8 mouse cellular contexts compared by ENCODE assay signal in genomic region chrX:53370366-53370740, GRCm38 (mm10). TPM values are rescaled to one million over a fixed set of nuclear protein-coding genes. Genes with fewer than 3 reads are reported as not detected.
DNase-seq lines count a peak whose midpoint lies in the region; ATAC-seq and TF ChIP-seq lines count a peak whose summit lies in the region.

Mospd1 (minus strand) TSS chrX:53370502.

- H3K4me2 ChIP-seq in lung, embryonic 16.5 days (ENCODE audit: low read depth, low read length): peak within 1 kb of the TSS; percentile 62

- H3K9me3 ChIP-seq in G1E (replicated peaks): no peaks in the 10 kb centered on the region
- H3K9me3 ChIP-seq in lung, embryonic 16.5 days (ENCODE audit: control insufficient read depth, low read length): no peaks in the 10 kb centered on the region

- peak within 1 kb of the TSS; percentile 76 for H3K9ac ChIP-seq in lung, embryonic 16.5 days (ENCODE audit: low read length)

- 16% methylated on average over 11 of the region's 15 CpGs for WGBS in lung, embryonic 16.5 days

- ATAC-seq in G1E (ENCODE audit: extremely low read depth, insufficient number of reproducible peaks, low FRiP score, poor library complexity, severe bottlenecking): peak; percentile 89
- ATAC-seq in hematopoietic stem cell, adult 5-6 weeks (replicated peaks in 1 of 2; ENCODE audit: insufficient read depth in 1 of 2, low FRiP score in 2 of 2, low TSS enrichment in 1 of 2, low read depth in 1 of 2, poor library complexity in 2 of 2, severe bottlenecking in 2 of 2): peak; percentile 95 to 97
- peak; percentile 98 for ATAC-seq in lung, embryonic 16.5 days (ENCODE audit: low read depth)

- H3K27ac ChIP-seq in lung, embryonic 16.5 days (ENCODE audit: low read length): peak within 1 kb of the TSS; percentile 73

- H3K36me3 ChIP-seq in G1E (replicated peaks): peaks cover 2% of the 10 kb centered on the region
- H3K36me3 ChIP-seq in lung, embryonic 16.5 days (ENCODE audit: control insufficient read depth, insufficient read depth, low read length): no peaks in the 10 kb centered on the region

- DNase-seq in G1E (ENCODE audit: low spot score): peak; percentile 63
- DNase-seq in cerebellum, adult 18-20 months: peak; percentile 78 to 88
- peak; percentile 72 for DNase-seq in forelimb bud, embryonic 11.5 days (ENCODE audit: low read depth, low spot score)
- DNase-seq in layer of hippocampus, adult 9-10 months (ENCODE audit: low spot score): peak; percentile 26
- DNase-seq in ovary, postnatal 10 days (ENCODE audit: low spot score): peak; percentile 41
- DNase-seq in thymus, postnatal 10 days (ENCODE audit: low spot score in 2 of 2): peak; percentile 91

- H3K4me3 ChIP-seq in G1E (ENCODE audit: low read depth, low read length): peak within 1 kb of the TSS; percentile 80
- peak within 1 kb of the TSS; percentile 68 for H3K4me3 ChIP-seq in lung, embryonic 16.5 days (ENCODE audit: low read length)

- no peaks in the 10 kb centered on the region; the same call in 1 of the 2 replicates for H3K4me1 ChIP-seq in G1E (ENCODE audit: insufficient read depth, low read depth, low read length)
- peaks cover 3% of the 10 kb centered on the region; the same call in 1 of the 2 replicates for H3K4me1 ChIP-seq in lung, embryonic 16.5 days (replicated peaks; ENCODE audit: control insufficient read depth, insufficient read depth, low read length)

- H3K27me3 ChIP-seq in G1E (ENCODE audit: insufficient read depth, low read length): no peaks in the 10 kb centered on the region
- no peaks in the 10 kb centered on the region for H3K27me3 ChIP-seq in lung, embryonic 16.5 days (ENCODE audit: control insufficient read depth, insufficient read depth, low read depth, low read length)

- TF ChIP-seq CTCF in G1E (IDR thresholded peaks at IDR 0.05; ENCODE audit: low read depth, low read length): no peak

RNA-seq across cellular contexts. Expression of gene Mospd1, which starts in this region (rescaled TPM):
- total RNA-seq in G1E (2014; fragmentation: Nextera tagmentation) (17.1 and 18.3 TPM in 2 replicates), G1E (2017) (26.1 and 27.4 TPM in 2 replicates)
- 0.19 and 0.23 TPM in 2 replicates for polyA plus RNA-seq in G1E (2012)
- total RNA-seq in hematopoietic stem cell, adult 5-6 weeks (2017): 21.0 and 23.7 TPM in 2 replicates
- 41.4 and 42.0 TPM in 2 replicates for polyA plus RNA-seq in lung, embryonic 16.5 days (2015; fragmentation: Nextera tagmentation; extraction: Ambion mirVana)

Comparison
In these comparisons a context has a peak if more than half of its experiments do, and no peak if none do; other contexts are left out.
1. Peak in every context shown above with its lines: DNase-seq, ATAC-seq, H3K4me3 ChIP-seq and H3K27ac ChIP-seq.
2. RNA of gene Mospd1 (polyA plus RNA-seq): 41.4 to 42.0 TPM in lung, embryonic 16.5 days; 0.19 to 0.23 TPM in G1E; every median in the first group is over 10 times any median in the second.
3. DNase-seq: peak in every context shown above with its lines; median percentile 91 in thymus, postnatal 10 days; 83 in cerebellum, adult 18-20 months; 72 in forelimb bud, embryonic 11.5 days; 63 in G1E; 41 in ovary, postnatal 10 days; 26 in layer of hippocampus, adult 9-10 months.